Mouse (Mus musculus): ENCODE measurements around the gene Prune2. TPM values are rescaled to one million over a fixed set of nuclear protein-coding genes. Genes with fewer than 3 reads are reported as not detected.
A peak's percentile ranks its signal among the peaks of the same experiment; 100 is the strongest.

Prune2 gene
- polyA plus RNA-seq, 1 experiment = 0.84 TPM

DNA sequence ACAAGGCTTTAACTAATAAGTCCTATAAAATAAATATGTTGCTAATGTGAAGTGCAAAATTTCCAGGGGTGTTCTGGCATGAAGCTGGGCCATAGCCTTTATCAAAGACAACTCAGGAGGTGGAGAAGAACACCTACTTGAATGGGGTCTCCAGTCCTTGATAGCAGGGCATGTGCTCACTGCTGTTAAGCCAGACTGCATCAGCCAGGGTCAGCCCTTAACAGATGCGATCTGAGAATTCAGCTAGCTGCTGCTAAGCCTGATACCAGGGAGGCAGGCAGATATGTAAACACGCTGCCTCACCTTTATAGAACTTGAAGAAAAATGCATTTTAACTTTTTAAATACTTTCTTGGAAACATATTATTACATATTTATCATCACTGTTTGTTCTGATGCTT is 57.2 kb downstream of the Prune2 start:
- TF ChIP-seq POLR2A (IDR thresholded peaks at IDR 0.05; ENCODE audit: control insufficient read depth, extremely low read depth, insufficient read depth, low read length, poor library complexity) = no peak
- no peak for TF ChIP-seq CTCF (IDR thresholded peaks at IDR 0.05; ENCODE audit: borderline replicate concordance, control insufficient read depth, extremely low read depth, insufficient read depth, low read length, poor library complexity)
- Histone ChIP-seq H3K27ac (ENCODE audit: control insufficient read depth, insufficient read depth, low read length) (no peak overlapping the region), H3K36me3 (ENCODE audit: control insufficient read depth, insufficient read depth, low read length) (no peaks in the 10 kb centered on the region), H3K27me3 (ENCODE audit: control insufficient read depth, insufficient read depth, low read length) (no peaks in the 10 kb centered on the region), H3K4me3 (ENCODE audit: control insufficient read depth, insufficient read depth, low read length) (no peak overlapping the region), H3K4me1 (replicated peaks; ENCODE audit: control insufficient read depth, insufficient read depth, low read length) (peaks cover 2% of the 10 kb centered on the region; the same call in 1 of the 2 replicates)
- no peak for DNase-seq
- WGBS = 92% methylated on average over 2 of the region's 2 CpGs

- DNase-seq = no peak
- Histone ChIP-seq H3K4me1 (replicated peaks; ENCODE audit: control insufficient read depth, insufficient read depth, low read length) (peaks cover 2% of the 10 kb centered on the region; the same call in 1 of the 2 replicates), H3K4me3 (ENCODE audit: control insufficient read depth, insufficient read depth, low read length) (no peak overlapping the region), H3K36me3 (ENCODE audit: control insufficient read depth, insufficient read depth, low read length) (no peaks in the 10 kb centered on the region), H3K27me3 (ENCODE audit: control insufficient read depth, insufficient read depth, low read length) (no peaks in the 10 kb centered on the region), H3K27ac (ENCODE audit: control insufficient read depth, insufficient read depth, low read length) (no peak overlapping the region)
- WGBS = 28% methylated on average over 10 of the region's 10 CpGs
- TF ChIP-seq CTCF (IDR thresholded peaks at IDR 0.05; ENCODE audit: borderline replicate concordance, control insufficient read depth, extremely low read depth, insufficient read depth, low read length, poor library complexity) (no peak), POLR2A (IDR thresholded peaks at IDR 0.05; ENCODE audit: control insufficient read depth, extremely low read depth, insufficient read depth, low read length, poor library complexity) (no peak)
Measured at GRCm38 (mm10) chr19:17014337-17015124, 58.6 kb downstream of the Prune2 start.

DNA sequence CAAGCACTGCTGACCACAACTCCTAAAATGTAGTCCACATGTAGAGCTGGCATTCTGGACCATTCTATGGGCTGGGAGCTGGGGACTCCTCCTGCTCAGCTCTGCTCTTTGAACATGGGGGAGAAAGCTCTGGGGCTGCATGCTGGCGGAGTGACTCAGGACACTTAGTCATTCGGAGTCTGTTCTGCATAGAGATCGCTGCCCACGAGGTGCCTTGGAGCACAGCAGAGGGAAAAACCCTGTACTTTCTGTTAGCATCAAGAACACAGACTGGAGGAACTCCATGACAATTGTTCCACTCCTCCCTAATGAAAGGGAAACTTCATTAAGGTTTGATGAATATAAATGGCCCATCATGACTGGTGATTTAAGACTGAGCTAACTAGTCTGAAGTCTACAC is 68.8 kb downstream of the Prune2 start:
- 86% methylated on average over 4 of the region's 4 CpGs for WGBS
- no peak overlapping the region for H3K4me3 ChIP-seq (ENCODE audit: control insufficient read depth, insufficient read depth, low read length)
- TF ChIP-seq POLR2A (IDR thresholded peaks at IDR 0.05; ENCODE audit: control insufficient read depth, extremely low read depth, insufficient read depth, low read length, poor library complexity) = no peak
- TF ChIP-seq CTCF (IDR thresholded peaks at IDR 0.05; ENCODE audit: borderline replicate concordance, control insufficient read depth, extremely low read depth, insufficient read depth, low read length, poor library complexity) = no peak
- H3K27me3 ChIP-seq (ENCODE audit: control insufficient read depth, insufficient read depth, low read length) = no peaks in the 10 kb centered on the region
- no peaks in the 10 kb centered on the region for H3K36me3 ChIP-seq (ENCODE audit: control insufficient read depth, insufficient read depth, low read length)
- H3K4me1 ChIP-seq (replicated peaks; ENCODE audit: control insufficient read depth, insufficient read depth, low read length) = 0 out of 2 replicates have a peak, but pooled peaks cover 2% of the 10 kb centered on the region
- DNase-seq = no peak
- H3K27ac ChIP-seq (ENCODE audit: control insufficient read depth, insufficient read depth, low read length) = no peak overlapping the region

- TF ChIP-seq CTCF (IDR thresholded peaks at IDR 0.05; ENCODE audit: borderline replicate concordance, control insufficient read depth, extremely low read depth, insufficient read depth, low read length, poor library complexity) = no peak
- no peak for TF ChIP-seq POLR2A (IDR thresholded peaks at IDR 0.05; ENCODE audit: control insufficient read depth, extremely low read depth, insufficient read depth, low read length, poor library complexity)
- 5% methylated on average over 3 of the region's 3 CpGs for WGBS
- H3K36me3 ChIP-seq (ENCODE audit: control insufficient read depth, insufficient read depth, low read length) = no peaks in the 10 kb centered on the region
- H3K4me1 ChIP-seq (replicated peaks; ENCODE audit: control insufficient read depth, insufficient read depth, low read length) = 0 out of 2 replicates have a peak, but pooled peaks cover 2% of the 10 kb centered on the region
- peak; percentile 66 for DNase-seq
- H3K27me3 ChIP-seq (ENCODE audit: control insufficient read depth, insufficient read depth, low read length) = no peaks in the 10 kb centered on the region
- no peak overlapping the region for H3K4me3 ChIP-seq (ENCODE audit: control insufficient read depth, insufficient read depth, low read length)
- H3K27ac ChIP-seq (ENCODE audit: control insufficient read depth, insufficient read depth, low read length) = no peak overlapping the region
Measured at GRCm38 (mm10) chr19:17030276-17030675, 74.4 kb downstream of the Prune2 start.

GRCm38 (mm10) chr19:17032314-17032713 is 76.4 kb downstream of the Prune2 start:
- WGBS = 25% methylated on average over 3 of the region's 3 CpGs
- DNase-seq = no peak
- H3K4me3 ChIP-seq (ENCODE audit: control insufficient read depth, insufficient read depth, low read length) = no peak overlapping the region
- H3K36me3 ChIP-seq (ENCODE audit: control insufficient read depth, insufficient read depth, low read length) = no peaks in the 10 kb centered on the region
- no peaks in the 10 kb centered on the region for H3K27me3 ChIP-seq (ENCODE audit: control insufficient read depth, insufficient read depth, low read length)
- H3K27ac ChIP-seq (ENCODE audit: control insufficient read depth, insufficient read depth, low read length) = no peak overlapping the region
- H3K4me1 ChIP-seq (replicated peaks; ENCODE audit: control insufficient read depth, insufficient read depth, low read length) = 0 out of 2 replicates have a peak, but pooled peaks cover 2% of the 10 kb centered on the region
- TF ChIP-seq POLR2A (IDR thresholded peaks at IDR 0.05; ENCODE audit: control insufficient read depth, extremely low read depth, insufficient read depth, low read length, poor library complexity) (no peak), CTCF (IDR thresholded peaks at IDR 0.05; ENCODE audit: borderline replicate concordance, control insufficient read depth, extremely low read depth, insufficient read depth, low read length, poor library complexity) (no peak)

DNA sequence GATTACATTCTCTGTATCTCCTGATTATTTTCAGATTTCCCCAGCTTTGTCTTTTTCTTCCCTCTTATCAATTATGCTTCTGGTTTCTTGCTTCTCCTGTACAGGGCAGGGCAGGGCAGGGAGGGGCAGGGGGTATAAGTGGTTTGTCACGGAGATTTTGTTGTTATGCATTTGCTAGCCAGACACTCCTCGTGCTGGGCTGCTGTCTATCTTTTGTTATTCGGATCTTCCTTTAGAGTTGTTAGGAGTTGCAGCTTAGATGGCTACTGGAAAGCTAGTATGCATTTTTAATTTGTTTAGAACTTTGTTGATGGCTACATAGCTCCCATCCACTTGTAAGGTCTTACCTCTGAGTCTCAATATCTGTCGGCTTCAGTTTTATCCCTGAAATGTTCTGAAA is 91.0 kb downstream of the Prune2 start:
- Histone ChIP-seq H3K4me1 (replicated peaks; ENCODE audit: control insufficient read depth, insufficient read depth, low read length) (no peaks in the 10 kb centered on the region), H3K27ac (ENCODE audit: control insufficient read depth, insufficient read depth, low read length) (no peak overlapping the region), H3K27me3 (ENCODE audit: control insufficient read depth, insufficient read depth, low read length) (no peaks in the 10 kb centered on the region), H3K36me3 (ENCODE audit: control insufficient read depth, insufficient read depth, low read length) (no peaks in the 10 kb centered on the region), H3K4me3 (ENCODE audit: control insufficient read depth, insufficient read depth, low read length) (no peak overlapping the region)
- no peak for DNase-seq
- 95% methylated on average over 4 of the region's 4 CpGs for WGBS
- no peak for TF ChIP-seq CTCF (IDR thresholded peaks at IDR 0.05; ENCODE audit: borderline replicate concordance, control insufficient read depth, extremely low read depth, insufficient read depth, low read length, poor library complexity)

All from thymus, adult 2 months (tissue).